Mouse (Mus musculus) heart, embryonic 15.5 days (tissue): ENCODE measurements around the gene Psmb3. TPM values are rescaled to one million over a fixed set of nuclear protein-coding genes. Genes with fewer than 3 reads are reported as not detected.

Experiments
- ATAC-seq: fragments of 200-750 bp; cut with Nextera tagmentation; replicated peaks from 2 replicates; pipeline ENCODE4 v1.8.0; 2017; ENCODE audit warnings: low read depth, moderate TSS enrichment; ENCODE audit not compliant: insufficient number of reproducible peaks, insufficient read depth, low FRiP score
- H3K27ac ChIP-seq: fragments of 300-500 bp; sonication (generic); 2 replicates; pipeline ENCODE4 v1.5.1; 2015; ENCODE audit warnings: mild to moderate bottlenecking, inconsistent platforms
- H3K27me3 ChIP-seq: fragments of 300-500 bp; sonication (generic); 2 replicates; pipeline ENCODE4 v1.6.1; 2015; ENCODE audit warnings: inconsistent platforms
- H3K36me3 ChIP-seq: fragments of 300-500 bp; sonication (generic); 2 replicates; pipeline ENCODE4 v1.6.1; 2015; ENCODE audit warnings: mild to moderate bottlenecking, inconsistent platforms
- H3K4me1 ChIP-seq: fragments of 300-500 bp; sonication (generic); replicated peaks from 2 replicates; pipeline ENCODE4 v1.6.1; 2015; ENCODE audit warnings: inconsistent platforms
- H3K4me2 ChIP-seq: fragments of 300-500 bp; sonication (generic); 2 replicates; pipeline ENCODE4 v1.6.1; 2015; ENCODE audit warnings: inconsistent platforms, mild to moderate bottlenecking, moderate library complexity
- H3K4me3 ChIP-seq: fragments of 300-500 bp; sonication (generic); 2 replicates; pipeline ENCODE4 v1.5.1; 2015; ENCODE audit warnings: mild to moderate bottlenecking, inconsistent platforms
- H3K9ac ChIP-seq: fragments of 300-500 bp; sonication (generic); 2 replicates; pipeline ENCODE4 v1.6.1; 2015; ENCODE audit warnings: mild to moderate bottlenecking, inconsistent platforms
- H3K9me3 ChIP-seq: fragments of 300-500 bp; sonication (generic); replicated peaks from 2 replicates; pipeline ENCODE4 v1.6.1; 2016; ENCODE audit warnings: inconsistent platforms
- WGBS: fragments of 180-500 bp; shearing (Covaris S2); methylation state at CpG from one replicate; pipeline ENCODE4 v1.1.7; 2015; ENCODE audit warnings: mixed read lengths; 5-methylcytosine and 5-hydroxymethylcytosine counted together
- polyA plus RNA-seq: library from polyadenylated mRNA; unstranded; fragments of >200 nt; fragmentation: Nextera tagmentation; extraction: Ambion mirVana; gene quantifications from 2 replicates; pipeline ENCODE4 v1.2.1, GENCODE M21; 2015

The Psmb3 gene
- polyA plus RNA-seq, 1 experiment from 2014 or later = 337 TPM

DNA sequence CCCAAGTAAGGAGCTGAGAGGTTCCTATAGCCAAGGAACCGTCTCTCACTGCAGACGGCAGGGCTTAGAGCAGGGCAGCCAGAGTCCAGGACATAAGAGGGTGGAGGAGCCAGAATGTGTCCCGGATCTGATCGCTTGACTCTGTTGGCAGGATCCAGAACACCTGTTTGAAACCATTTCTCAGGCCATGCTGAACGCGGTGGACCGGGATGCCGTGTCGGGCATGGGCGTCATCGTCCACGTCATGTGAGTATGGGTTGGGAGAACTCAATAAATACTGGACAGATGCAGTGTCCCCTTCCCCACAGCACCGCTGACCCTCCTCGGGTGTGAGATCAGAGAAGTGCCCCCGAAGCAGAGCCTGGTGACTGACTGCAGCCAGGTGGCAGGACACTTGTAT, 9.1 kb downstream of the Psmb3 start:
- Histone ChIP-seq H3K9me3 (no peaks in the 10 kb centered on the region), H3K4me2 (no peak overlapping the region), H3K4me3 (no peak overlapping the region), H3K4me1 (peaks cover 16% of the 10 kb centered on the region), H3K36me3 (peaks cover 46% of the 10 kb centered on the region), H3K27ac (no peak overlapping the region), H3K9ac (no peak overlapping the region), H3K27me3 (no peaks in the 10 kb centered on the region)
- no peak for ATAC-seq
- WGBS = 90% methylated on average over 15 of the region's 15 CpGs

DNA sequence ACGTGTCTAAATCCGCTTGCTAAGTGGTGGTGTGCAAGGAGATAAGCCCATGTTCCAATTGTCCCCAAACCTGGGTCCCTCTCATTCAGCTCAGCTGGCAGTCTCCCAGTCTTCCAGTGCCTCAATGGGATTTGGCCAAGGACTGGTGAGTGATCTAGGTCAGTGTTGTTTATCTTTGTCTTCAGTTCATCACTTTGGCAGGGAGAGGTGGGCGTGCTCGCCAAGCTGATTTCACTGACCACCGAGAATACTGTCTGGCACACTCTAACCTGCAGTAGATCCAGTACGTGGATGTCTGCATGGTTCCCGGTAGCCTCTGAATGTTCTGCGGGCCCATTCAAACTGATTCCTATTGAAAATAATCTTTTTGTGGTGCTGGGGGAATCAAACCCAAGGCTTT, 10.7 kb downstream of the Psmb3 start:
- H3K4me3 ChIP-seq = no peak overlapping the region
- H3K9ac ChIP-seq = no peak overlapping the region
- H3K36me3 ChIP-seq = peaks cover 39% of the 10 kb centered on the region
- no peak overlapping the region for H3K4me2 ChIP-seq
- no peaks in the 10 kb centered on the region for H3K27me3 ChIP-seq
- WGBS = 64% methylated on average over 8 of the region's 8 CpGs
- ATAC-seq = no peak
- peaks cover 16% of the 10 kb centered on the region for H3K4me1 ChIP-seq
- 0 out of 2 replicates have a peak overlapping the region, but pooled peaks have one; percentile 9 for H3K27ac ChIP-seq
- no peaks in the 10 kb centered on the region for H3K9me3 ChIP-seq

DNA sequence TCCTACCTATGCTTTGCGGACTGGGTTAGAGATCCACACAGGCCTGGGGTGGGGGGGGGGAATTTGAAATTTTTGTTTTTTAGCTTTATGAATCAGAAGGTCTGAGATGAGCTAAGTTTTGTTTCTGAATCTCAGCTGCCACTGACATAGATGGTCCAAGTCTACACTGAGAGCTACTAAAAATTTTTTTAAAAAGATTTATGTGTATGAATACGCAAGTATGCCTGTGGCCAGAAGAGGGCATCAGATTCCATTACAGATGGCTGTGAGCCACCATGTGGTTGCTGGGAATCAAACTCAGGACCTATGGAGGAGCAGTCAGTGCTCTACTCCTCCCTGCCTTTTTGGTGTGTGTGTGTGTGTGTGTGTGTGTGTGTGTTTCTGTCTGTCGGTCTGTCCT, 11.2 kb downstream of the Psmb3 start:
- Histone ChIP-seq H3K9ac (no peak overlapping the region), H3K4me1 (peaks cover 16% of the 10 kb centered on the region), H3K27me3 (no peaks in the 10 kb centered on the region), H3K36me3 (peaks cover 39% of the 10 kb centered on the region), H3K9me3 (no peaks in the 10 kb centered on the region), H3K4me2 (no peak overlapping the region), H3K27ac (peak overlapping the region; percentile 9; the same call in 1 of the 2 replicates), H3K4me3 (no peak overlapping the region)
- ATAC-seq = no peak
- WGBS = 96% methylated on average over 3 of the region's 3 CpGs

GRCm38 (mm10) chr11:97714784-97715760, 11.9 kb downstream of the Psmb3 start:
- Histone ChIP-seq H3K9ac (no peak overlapping the region), H3K36me3 (peaks cover 45% of the 10 kb centered on the region)
- no peak; the same call in 1 of the 2 replicates for ATAC-seq

DNA sequence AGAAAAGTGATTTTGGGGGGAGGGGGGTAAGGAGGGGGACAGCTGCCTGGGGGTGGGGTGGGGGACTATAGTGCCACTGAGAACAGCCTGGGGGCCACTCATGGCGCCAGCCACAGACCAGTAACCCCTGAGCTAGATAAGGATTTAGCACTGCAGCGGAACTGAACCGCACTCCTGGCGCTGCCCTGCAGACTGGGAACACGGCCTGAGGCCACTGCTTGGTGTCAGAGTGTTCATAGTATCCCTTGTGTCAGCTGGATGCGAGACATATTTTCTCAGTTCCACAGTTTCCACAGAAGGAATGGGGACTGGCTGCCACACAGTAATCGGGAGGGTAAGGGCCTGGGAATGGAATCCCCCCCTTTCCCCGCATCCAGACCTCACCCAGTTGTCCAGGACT, 12.8 kb downstream of the Psmb3 start:
- no peak for ATAC-seq
- Histone ChIP-seq H3K9me3 (no peaks in the 10 kb centered on the region), H3K27ac (no peak overlapping the region), H3K27me3 (no peaks in the 10 kb centered on the region), H3K4me3 (no peak overlapping the region), H3K4me2 (no peak overlapping the region), H3K9ac (0 out of 2 replicates have a peak overlapping the region, but pooled peaks have one; percentile 16), H3K4me1 (peaks cover 16% of the 10 kb centered on the region), H3K36me3 (peaks cover 55% of the 10 kb centered on the region)
- 73% methylated on average over 8 of the region's 8 CpGs for WGBS

More at GRCm38 (mm10) chr11:97714784-97715760, 11.9 kb downstream of the Psmb3 start:
- no peaks in the 10 kb centered on the region for H3K27me3 ChIP-seq
- no peaks in the 10 kb centered on the region for H3K9me3 ChIP-seq
- no peak overlapping the region for H3K4me3 ChIP-seq
- H3K4me2 ChIP-seq = no peak overlapping the region
- WGBS = 69% methylated on average over 14 of the region's 14 CpGs
- H3K4me1 ChIP-seq = peaks cover 16% of the 10 kb centered on the region
- H3K27ac ChIP-seq = no peak overlapping the region

DNA sequence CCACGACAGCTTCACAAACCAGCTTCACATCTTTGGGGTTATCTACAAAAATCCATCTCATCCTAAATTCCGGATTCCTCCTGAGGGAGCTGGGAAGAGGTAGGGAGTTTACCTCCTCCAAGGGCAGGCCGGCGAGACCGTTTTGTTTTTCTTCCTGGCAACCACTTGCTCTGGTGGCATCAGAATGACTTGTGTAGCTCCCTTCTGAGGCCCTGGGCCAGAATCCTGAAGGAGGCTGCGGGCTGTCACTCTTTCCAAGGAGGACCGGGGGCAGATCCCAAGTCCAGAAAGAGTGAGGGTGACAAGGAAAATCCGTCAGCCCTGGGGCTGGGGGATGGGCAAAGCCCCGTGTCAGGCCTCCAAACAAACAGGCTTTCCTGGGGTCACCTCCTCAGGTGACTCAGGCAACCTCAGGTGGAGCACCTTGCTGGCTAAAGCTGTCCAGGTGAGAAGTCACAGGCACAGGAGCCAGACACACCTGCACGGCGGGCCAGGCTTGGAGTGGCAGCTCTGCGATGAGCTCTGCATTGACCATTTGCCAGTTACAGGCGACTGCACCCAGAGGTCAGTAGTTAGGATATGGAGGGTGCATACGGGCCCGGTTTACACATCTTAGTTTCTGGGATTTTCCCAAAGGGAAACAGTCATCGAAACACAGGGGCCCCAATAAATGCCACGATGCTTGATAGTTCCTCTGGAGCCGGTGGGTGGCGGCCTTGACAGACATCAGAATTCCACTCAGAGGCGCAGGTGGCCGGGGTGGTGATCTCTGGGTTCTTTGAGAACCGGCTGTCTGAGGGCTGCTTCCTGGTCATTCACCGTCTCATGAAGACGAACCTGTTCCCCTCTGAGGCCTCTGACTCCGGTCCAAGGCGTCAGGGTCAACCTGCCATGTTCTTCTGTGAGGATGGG, 14.4 kb downstream of the Psmb3 start:
- H3K4me2 ChIP-seq = no peak overlapping the region
- peaks cover 16% of the 10 kb centered on the region for H3K4me1 ChIP-seq
- no peaks in the 10 kb centered on the region for H3K27me3 ChIP-seq
- ATAC-seq = no peak
- WGBS = 84% methylated on average over 26 of the region's 26 CpGs
- peaks cover 55% of the 10 kb centered on the region for H3K36me3 ChIP-seq
- H3K4me3 ChIP-seq = no peak overlapping the region
- no peak overlapping the region for H3K27ac ChIP-seq
- no peak overlapping the region for H3K9ac ChIP-seq
- no peaks in the 10 kb centered on the region for H3K9me3 ChIP-seq

DNA sequence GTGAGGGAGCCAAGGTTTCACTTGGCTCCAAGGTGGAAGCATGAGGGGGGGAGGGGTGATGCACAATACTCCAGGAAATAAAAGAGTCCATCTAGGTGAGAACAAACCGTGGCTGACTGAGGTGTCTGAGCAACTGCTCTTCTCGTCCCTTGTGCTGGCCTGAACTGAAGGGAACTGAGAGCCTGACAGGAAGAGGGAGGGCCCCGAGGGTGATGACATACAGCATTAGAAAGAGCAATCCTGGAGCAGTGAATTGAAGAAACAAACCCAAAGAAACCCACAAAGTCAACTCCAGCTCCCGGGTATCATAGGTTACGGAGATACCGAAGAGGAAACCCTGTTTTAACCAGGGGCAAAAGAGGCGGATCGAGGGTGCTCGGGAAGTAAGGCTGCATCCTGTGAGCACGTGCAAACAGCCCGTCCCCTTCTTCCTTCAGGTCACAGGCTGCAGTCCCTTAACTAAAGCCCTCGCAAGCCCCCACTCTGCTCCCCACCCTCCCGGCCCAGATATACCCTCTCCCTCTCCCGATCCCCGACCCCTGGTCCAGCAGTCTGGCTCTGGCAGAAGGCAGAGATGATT, 15.2 kb downstream of the Psmb3 start:
- peaks cover 13% of the 10 kb centered on the region for H3K4me1 ChIP-seq
- H3K4me2 ChIP-seq = no peak overlapping the region
- WGBS = 57% methylated on average over 15 of the region's 15 CpGs
- peaks cover 56% of the 10 kb centered on the region for H3K36me3 ChIP-seq
- no peak overlapping the region for H3K9ac ChIP-seq
- H3K27ac ChIP-seq = no peak overlapping the region
- no peak overlapping the region for H3K4me3 ChIP-seq
- H3K9me3 ChIP-seq = no peaks in the 10 kb centered on the region
- H3K27me3 ChIP-seq = no peaks in the 10 kb centered on the region
- ATAC-seq = no peak

DNA sequence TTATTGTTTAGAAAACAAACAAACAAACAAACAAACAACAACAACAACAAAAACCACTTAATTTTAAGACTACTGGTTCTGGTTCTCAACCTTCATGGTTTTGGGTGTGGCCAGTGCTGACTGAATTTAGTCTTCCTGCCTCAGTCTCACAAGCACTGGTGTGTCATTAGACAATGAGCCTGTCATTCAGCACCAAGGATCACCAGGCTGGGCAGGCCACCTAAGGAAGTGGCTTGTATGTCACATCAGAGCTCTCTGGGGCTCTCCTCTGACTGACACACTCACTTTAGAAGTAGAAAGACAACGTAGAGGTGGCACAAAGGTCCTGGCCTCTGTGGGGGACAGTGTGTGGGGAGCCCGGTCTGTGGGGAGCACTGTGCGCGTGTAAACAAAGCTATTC, 15.8 kb downstream of the Psmb3 start:
- WGBS = 81% methylated on average over 4 of the region's 4 CpGs
- no peaks in the 10 kb centered on the region for H3K9me3 ChIP-seq
- H3K36me3 ChIP-seq = peaks cover 55% of the 10 kb centered on the region

GRCm38 (mm10) chr11:97721338-97721737, 18.1 kb downstream of the Psmb3 start:
- Histone ChIP-seq H3K4me1 (0 out of 2 replicates have a peak, but pooled peaks cover 4% of the 10 kb centered on the region), H3K9me3 (no peaks in the 10 kb centered on the region), H3K4me3 (no peak overlapping the region), H3K9ac (no peak overlapping the region), H3K36me3 (peaks cover 72% of the 10 kb centered on the region), H3K27ac (no peak overlapping the region), H3K27me3 (no peaks in the 10 kb centered on the region), H3K4me2 (no peak overlapping the region)
- WGBS = 93% methylated on average over 4 of the region's 4 CpGs
- ATAC-seq = no peak

More for the DNA sequence above, 15.8 kb downstream of the Psmb3 start:
- Histone ChIP-seq H3K27me3 (no peaks in the 10 kb centered on the region), H3K4me3 (no peak overlapping the region), H3K9ac (no peak overlapping the region), H3K4me2 (no peak overlapping the region), H3K4me1 (peaks cover 10% of the 10 kb centered on the region), H3K27ac (no peak overlapping the region)
- ATAC-seq = no peak

GRCm38 (mm10) chr11:97723709-97724108, 20.5 kb downstream of the Psmb3 start:
- no peaks in the 10 kb centered on the region for H3K27me3 ChIP-seq
- no peak overlapping the region for H3K4me2 ChIP-seq
- H3K27ac ChIP-seq = peak overlapping the region; percentile 12; the same call in 1 of the 2 replicates
- H3K9me3 ChIP-seq = no peaks in the 10 kb centered on the region
- no peak overlapping the region for H3K4me3 ChIP-seq
- 0 out of 2 replicates have a peak, but pooled peaks cover 4% of the 10 kb centered on the region for H3K4me1 ChIP-seq
- peaks cover 72% of the 10 kb centered on the region for H3K36me3 ChIP-seq
- 63% methylated on average over 7 of the region's 7 CpGs for WGBS
- peak; percentile 51 for ATAC-seq
- no peak overlapping the region for H3K9ac ChIP-seq

GRCm38 (mm10) chr11:97728311-97728710, 25.1 kb downstream of the Psmb3 start:
- no peak for ATAC-seq
- Histone ChIP-seq H3K27me3 (no peaks in the 10 kb centered on the region), H3K36me3 (peaks cover 53% of the 10 kb centered on the region), H3K4me2 (no peak overlapping the region), H3K9me3 (no peaks in the 10 kb centered on the region), H3K4me3 (no peak overlapping the region), H3K27ac (no peak overlapping the region), H3K4me1 (0 out of 2 replicates have a peak, but pooled peaks cover 4% of the 10 kb centered on the region), H3K9ac (peak overlapping the region; percentile 18; the same call in 1 of the 2 replicates)
- 71% methylated on average over 7 of the region's 7 CpGs for WGBS
